Mouse (Mus musculus): ENCODE measurements around the gene Prkcb. TPM values are rescaled to one million over a fixed set of nuclear protein-coding genes. Genes with fewer than 3 reads are reported as not detected.

Prkcb gene
- polyA plus RNA-seq, 1 experiment = 10.9 TPM

- TF ChIP-seq CTCF (IDR thresholded peaks at IDR 0.05; ENCODE audit: insufficient read depth, low read length) (peak; percentile 78), POLR2A (IDR thresholded peaks at IDR 0.05; ENCODE audit: borderline replicate concordance, extremely low read depth, low read depth, low read length) (no peak)
- Histone ChIP-seq H3K4me3 (replicated peaks; ENCODE audit: extremely low read depth, low read depth, low read length) (no peak overlapping the region), H3K4me1 (ENCODE audit: control insufficient read depth, insufficient read depth, low read length) (no peaks in the 10 kb centered on the region)
- 29% methylated on average over 21 of the region's 21 CpGs for WGBS
- peak; percentile 59 for DNase-seq
Measured at GRCm38 (mm10) chr7:122251197-122252011, 37.1 kb upstream of the Prkcb start.

- 61% methylated on average over 7 of the region's 7 CpGs for WGBS
- Histone ChIP-seq H3K4me1 (ENCODE audit: control insufficient read depth, insufficient read depth, low read length) (no peaks in the 10 kb centered on the region), H3K4me3 (replicated peaks; ENCODE audit: extremely low read depth, low read depth, low read length) (no peak overlapping the region)
- TF ChIP-seq POLR2A (IDR thresholded peaks at IDR 0.05; ENCODE audit: borderline replicate concordance, extremely low read depth, low read depth, low read length) (no peak), CTCF (IDR thresholded peaks at IDR 0.05; ENCODE audit: insufficient read depth, low read length) (no peak)
- DNase-seq = no peak
Measured at GRCm38 (mm10) chr7:122256722-122257121, 31.8 kb upstream of the Prkcb start.

- H3K4me3 ChIP-seq (replicated peaks; ENCODE audit: extremely low read depth, low read depth, low read length) = no peak overlapping the region
- no peaks in the 10 kb centered on the region for H3K4me1 ChIP-seq (ENCODE audit: control insufficient read depth, insufficient read depth, low read length)
- TF ChIP-seq CTCF (IDR thresholded peaks at IDR 0.05; ENCODE audit: insufficient read depth, low read length) = no peak
- TF ChIP-seq POLR2A (IDR thresholded peaks at IDR 0.05; ENCODE audit: borderline replicate concordance, extremely low read depth, low read depth, low read length) = no peak
- 61% methylated on average over 4 of the region's 4 CpGs for WGBS
- DNase-seq = no peak
Measured at GRCm38 (mm10) chr7:122258521-122258920, 30.0 kb upstream of the Prkcb start.

- H3K4me1 ChIP-seq (ENCODE audit: control insufficient read depth, insufficient read depth, low read length) = no peaks in the 10 kb centered on the region
- DNase-seq = no peak
- TF ChIP-seq POLR2A (IDR thresholded peaks at IDR 0.05; ENCODE audit: borderline replicate concordance, extremely low read depth, low read depth, low read length) (no peak), CTCF (IDR thresholded peaks at IDR 0.05; ENCODE audit: insufficient read depth, low read length) (no peak)
- 68% methylated on average over 5 of the region's 5 CpGs for WGBS
- H3K4me3 ChIP-seq (replicated peaks; ENCODE audit: extremely low read depth, low read depth, low read length) = no peak overlapping the region
Measured at GRCm38 (mm10) chr7:122260055-122260602, 28.4 kb upstream of the Prkcb start.

GRCm38 (mm10) chr7:122268983-122269486, 19.5 kb upstream of the Prkcb start:
- no peak for TF ChIP-seq POLR2A (IDR thresholded peaks at IDR 0.05; ENCODE audit: borderline replicate concordance, extremely low read depth, low read depth, low read length)
- no peak for TF ChIP-seq CTCF (IDR thresholded peaks at IDR 0.05; ENCODE audit: insufficient read depth, low read length)
- WGBS = 29% methylated on average over 4 of the region's 4 CpGs
- H3K4me3 ChIP-seq (replicated peaks; ENCODE audit: extremely low read depth, low read depth, low read length) = no peak overlapping the region
- DNase-seq = no peak
- H3K4me1 ChIP-seq (ENCODE audit: control insufficient read depth, insufficient read depth, low read length) = no peaks in the 10 kb centered on the region

- DNase-seq = no peak
- H3K4me1 ChIP-seq (ENCODE audit: control insufficient read depth, insufficient read depth, low read length) = no peaks in the 10 kb centered on the region
- H3K4me3 ChIP-seq (replicated peaks; ENCODE audit: extremely low read depth, low read depth, low read length) = no peak overlapping the region
- TF ChIP-seq POLR2A (IDR thresholded peaks at IDR 0.05; ENCODE audit: borderline replicate concordance, extremely low read depth, low read depth, low read length) = no peak
- no peak for TF ChIP-seq CTCF (IDR thresholded peaks at IDR 0.05; ENCODE audit: insufficient read depth, low read length)
- WGBS = 79% methylated on average over 2 of the region's 2 CpGs
Measured at GRCm38 (mm10) chr7:122272334-122272733, 16.2 kb upstream of the Prkcb start.

- DNase-seq = no peak
- TF ChIP-seq POLR2A (IDR thresholded peaks at IDR 0.05; ENCODE audit: borderline replicate concordance, extremely low read depth, low read depth, low read length) (no peak), CTCF (IDR thresholded peaks at IDR 0.05; ENCODE audit: insufficient read depth, low read length) (no peak)
- no peak overlapping the region for H3K4me3 ChIP-seq (replicated peaks; ENCODE audit: extremely low read depth, low read depth, low read length)
- 81% methylated on average over 9 of the region's 9 CpGs for WGBS
- H3K4me1 ChIP-seq (ENCODE audit: control insufficient read depth, insufficient read depth, low read length) = no peaks in the 10 kb centered on the region
Measured at GRCm38 (mm10) chr7:122279580-122279979, 9.0 kb upstream of the Prkcb start.

- DNase-seq = no peak
Measured at GRCm38 (mm10) chr7:122280334-122280733, 8.2 kb upstream of the Prkcb start.

GRCm38 (mm10) chr7:122282584-122282983, 6.0 kb upstream of the Prkcb start:
- TF ChIP-seq POLR2A (IDR thresholded peaks at IDR 0.05; ENCODE audit: borderline replicate concordance, extremely low read depth, low read depth, low read length) (no peak), CTCF (IDR thresholded peaks at IDR 0.05; ENCODE audit: insufficient read depth, low read length) (no peak)
- DNase-seq = no peak
- WGBS = 76% methylated on average over 2 of the region's 2 CpGs

More at GRCm38 (mm10) chr7:122280334-122280733, 8.2 kb upstream of the Prkcb start:
- no peak overlapping the region for H3K4me3 ChIP-seq (replicated peaks; ENCODE audit: extremely low read depth, low read depth, low read length)
- TF ChIP-seq POLR2A (IDR thresholded peaks at IDR 0.05; ENCODE audit: borderline replicate concordance, extremely low read depth, low read depth, low read length) (no peak), CTCF (IDR thresholded peaks at IDR 0.05; ENCODE audit: insufficient read depth, low read length) (no peak)
- 37% methylated on average over 2 of the region's 2 CpGs for WGBS
- no peaks in the 10 kb centered on the region for H3K4me1 ChIP-seq (ENCODE audit: control insufficient read depth, insufficient read depth, low read length)

More at GRCm38 (mm10) chr7:122282584-122282983, 6.0 kb upstream of the Prkcb start:
- Histone ChIP-seq H3K4me1 (ENCODE audit: control insufficient read depth, insufficient read depth, low read length) (no peaks in the 10 kb centered on the region), H3K4me3 (replicated peaks; ENCODE audit: extremely low read depth, low read depth, low read length) (no peak overlapping the region)

All from lung, adult 2 months (tissue).